Mouse (Mus musculus) limb, embryonic 11.5 days (tissue): ENCODE measurements at regions not wholly inside any gene's neighbourhood (a gene's known extent, or its start where the extent isn't known, plus 50 kb on each side); places are given as distances from the start of the nearest gene placed in this dataset.

Experiments
- ATAC-seq: fragments of 200-750 bp; cut with Nextera tagmentation; 2 replicates; pipeline ENCODE4 v1.8.0; 2017; ENCODE audit warnings: low read depth; ENCODE audit not compliant: insufficient number of reproducible peaks, low FRiP score, low TSS enrichment
- DNase-seq: peaks from one replicate; pipeline ENCODE4 v3.0.0-alpha.2; 2015; ENCODE audit warnings: low spot score
- H3K27ac ChIP-seq: fragments of 300-500 bp; sonication (generic); replicated peaks from 2 replicates; pipeline ENCODE4 v1.5.1; 2014; ENCODE audit warnings: low read depth, mild to moderate bottlenecking, low read length
- H3K27me3 ChIP-seq: fragments of 300-500 bp; sonication (generic); 2 replicates; pipeline ENCODE4 v1.6.1; 2014; ENCODE audit warnings: mild to moderate bottlenecking, low read length, mixed read lengths; ENCODE audit not compliant: control insufficient read depth, insufficient read depth
- H3K36me3 ChIP-seq: fragments of 300-500 bp; sonication (generic); 2 replicates; pipeline ENCODE4 v1.6.1; 2014; ENCODE audit warnings: mild to moderate bottlenecking, low read length, moderate library complexity, mixed read lengths; ENCODE audit not compliant: control insufficient read depth, insufficient read depth
- H3K4me1 ChIP-seq: fragments of 300-500 bp; sonication (generic); 2 replicates; pipeline ENCODE4 v1.6.1; 2014; ENCODE audit warnings: low read length, mixed read lengths; ENCODE audit not compliant: control insufficient read depth, insufficient read depth
- H3K4me2 ChIP-seq: fragments of 300-500 bp; sonication (generic); 2 replicates; pipeline ENCODE4 v1.6.1; 2014; ENCODE audit warnings: low read depth, mild to moderate bottlenecking, moderate library complexity; ENCODE audit not compliant: severe bottlenecking
- H3K4me3 ChIP-seq: fragments of 300-500 bp; sonication (generic); 2 replicates; pipeline ENCODE4 v1.5.1; 2014; ENCODE audit warnings: low read depth, low read length
- H3K9ac ChIP-seq: fragments of 300-500 bp; sonication (generic); 2 replicates; pipeline ENCODE4 v1.6.1; 2014; ENCODE audit warnings: mild to moderate bottlenecking, low read length
- H3K9me3 ChIP-seq: fragments of 300-500 bp; sonication (generic); 2 replicates; pipeline ENCODE4 v1.6.1; 2016; ENCODE audit warnings: low read length; ENCODE audit not compliant: control insufficient read depth
- WGBS: fragments of 180-500 bp; shearing (Covaris S2); extraction: QIAGEN DNeasy Blood & Tissue Kit; methylation state at CpG from one replicate; pipeline ENCODE4 v1.1.7; 2014; 5-methylcytosine and 5-hydroxymethylcytosine counted together

DNA sequence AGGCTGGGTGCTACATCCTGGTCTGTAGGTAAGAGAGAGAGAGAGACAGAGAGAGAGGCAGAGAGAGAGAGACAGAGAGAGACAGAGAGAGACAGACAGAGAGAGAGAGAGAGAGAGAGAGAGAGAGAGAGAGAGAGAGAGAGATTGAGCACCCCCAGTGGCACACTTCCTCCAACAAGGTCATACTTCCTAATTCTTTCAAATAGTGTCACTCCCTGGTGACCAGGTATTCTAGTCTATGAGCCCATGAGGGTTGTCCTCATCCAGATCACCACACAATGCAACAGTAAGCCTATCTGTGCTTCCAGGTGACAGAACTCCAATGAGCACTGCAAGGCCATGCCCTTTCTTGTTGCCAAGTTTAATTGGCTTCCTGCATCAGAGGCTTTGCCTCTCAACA is 129.0 kb upstream of the Jun start:
- peaks cover 3% of the 10 kb centered on the region; the same call in 1 of the 2 replicates for H3K4me1 ChIP-seq
- no peak overlapping the region for H3K27ac ChIP-seq
- no peak for ATAC-seq
- no peaks in the 10 kb centered on the region for H3K36me3 ChIP-seq
- H3K4me2 ChIP-seq, result no peak overlapping the region
- DNase-seq, result no peak
- H3K9ac ChIP-seq, result no peak overlapping the region
- H3K4me3 ChIP-seq, result no peak overlapping the region
- H3K9me3 ChIP-seq, result no peaks in the 10 kb centered on the region
- no peaks in the 10 kb centered on the region for H3K27me3 ChIP-seq

DNA sequence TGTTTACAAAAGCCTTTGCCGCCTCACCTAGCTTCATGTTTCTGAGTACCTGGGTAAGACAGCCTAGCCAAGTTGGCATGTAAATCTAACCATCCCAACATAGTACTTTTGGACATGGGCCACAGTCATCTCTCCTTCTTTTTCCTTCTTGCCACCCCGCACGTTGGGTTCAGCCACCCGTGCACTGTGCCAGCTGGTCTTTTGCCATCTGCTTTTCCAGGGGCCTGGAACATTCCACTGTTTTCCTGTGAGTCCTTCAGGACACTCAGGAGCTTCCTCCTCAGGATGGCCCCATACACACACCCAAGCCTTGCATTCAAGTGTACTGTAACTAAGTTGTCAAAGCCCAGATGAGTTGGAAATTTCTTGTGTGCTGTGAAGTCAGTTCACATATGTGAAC is 132.2 kb upstream of the Jun start:
- H3K9ac ChIP-seq, result no peak overlapping the region
- H3K27ac ChIP-seq, result no peak overlapping the region
- no peak overlapping the region for H3K4me2 ChIP-seq
- H3K36me3 ChIP-seq, result no peaks in the 10 kb centered on the region
- no peak for DNase-seq
- WGBS, result 91% methylated on average over 4 of the region's 4 CpGs
- H3K9me3 ChIP-seq, result no peaks in the 10 kb centered on the region
- H3K27me3 ChIP-seq, result no peaks in the 10 kb centered on the region
- ATAC-seq, result no peak
- H3K4me1 ChIP-seq, result peaks cover 4% of the 10 kb centered on the region; the same call in 1 of the 2 replicates
- no peak overlapping the region for H3K4me3 ChIP-seq

DNA sequence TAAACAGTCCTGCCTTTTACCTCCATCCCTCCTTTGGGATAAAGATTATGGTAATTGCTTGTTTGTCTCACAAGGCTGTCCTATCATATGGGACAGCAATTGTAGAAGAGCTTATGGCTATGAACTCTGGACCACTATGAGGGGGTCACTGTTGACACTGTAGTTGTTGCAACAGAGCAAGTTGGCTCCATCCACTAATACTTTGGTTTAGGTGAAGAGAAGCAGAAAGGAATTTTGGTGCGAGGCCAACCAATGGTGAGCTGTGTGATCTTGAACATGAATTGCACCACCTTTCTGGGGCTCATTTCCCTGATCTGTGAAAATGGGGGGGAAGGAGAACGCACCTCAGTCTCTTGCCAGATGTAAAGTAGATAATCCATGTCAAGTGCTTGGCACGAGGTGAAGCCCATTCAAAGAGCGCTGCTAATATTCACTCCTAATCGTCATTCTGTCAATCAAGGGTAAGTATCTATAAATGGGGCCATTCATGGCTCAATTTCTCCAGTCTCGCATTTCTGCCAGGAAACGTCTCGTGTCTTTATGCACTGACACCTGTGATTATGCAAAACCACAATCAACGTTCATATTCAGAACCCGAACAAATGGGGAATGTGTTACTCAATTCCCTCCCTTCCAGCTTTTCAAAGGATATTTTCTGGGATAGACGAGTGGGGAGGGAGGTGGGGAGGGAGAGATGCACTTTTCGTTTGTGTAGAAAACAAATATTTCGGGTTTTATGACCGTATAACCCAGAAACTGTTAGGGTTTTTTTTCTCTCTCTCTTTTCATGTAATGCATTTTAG is 133.3 kb upstream of the Jun start:
- DNase-seq, result no peak
- Histone ChIP-seq H3K27me3 (no peaks in the 10 kb centered on the region), H3K9me3 (no peaks in the 10 kb centered on the region), H3K27ac (no peak overlapping the region), H3K36me3 (no peaks in the 10 kb centered on the region), H3K4me1 (peaks cover 4% of the 10 kb centered on the region; the same call in 1 of the 2 replicates), H3K4me2 (no peak overlapping the region), H3K9ac (no peak overlapping the region), H3K4me3 (no peak overlapping the region)
- no peak for ATAC-seq
- 59% methylated on average over 14 of the region's 14 CpGs for WGBS

DNA sequence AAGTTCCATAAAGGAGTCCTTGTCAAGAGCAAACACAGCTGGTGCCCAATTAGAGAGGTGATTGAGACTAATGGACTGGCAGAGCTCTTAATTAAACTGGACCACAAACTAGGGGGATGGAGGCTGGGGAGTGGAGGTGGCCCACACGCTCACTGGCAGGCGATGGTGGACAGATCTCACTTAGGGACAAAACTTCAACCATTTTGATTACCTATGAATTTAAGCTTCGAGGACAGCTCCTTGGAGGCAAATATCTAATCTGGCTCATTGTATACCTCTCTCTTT is 133.8 kb upstream of the Jun start:
- ATAC-seq (no peak), DNase-seq (no peak)
- Histone ChIP-seq H3K27me3 (no peaks in the 10 kb centered on the region), H3K4me1 (peaks cover 4% of the 10 kb centered on the region; the same call in 1 of the 2 replicates), H3K27ac (0 out of 2 replicates have a peak overlapping the region, but pooled peaks have one; percentile 30), H3K36me3 (no peaks in the 10 kb centered on the region), H3K9me3 (no peaks in the 10 kb centered on the region), H3K9ac (no peak overlapping the region), H3K4me3 (no peak overlapping the region), H3K4me2 (no peak overlapping the region)
- WGBS, result 62% methylated on average over 3 of the region's 3 CpGs

DNA sequence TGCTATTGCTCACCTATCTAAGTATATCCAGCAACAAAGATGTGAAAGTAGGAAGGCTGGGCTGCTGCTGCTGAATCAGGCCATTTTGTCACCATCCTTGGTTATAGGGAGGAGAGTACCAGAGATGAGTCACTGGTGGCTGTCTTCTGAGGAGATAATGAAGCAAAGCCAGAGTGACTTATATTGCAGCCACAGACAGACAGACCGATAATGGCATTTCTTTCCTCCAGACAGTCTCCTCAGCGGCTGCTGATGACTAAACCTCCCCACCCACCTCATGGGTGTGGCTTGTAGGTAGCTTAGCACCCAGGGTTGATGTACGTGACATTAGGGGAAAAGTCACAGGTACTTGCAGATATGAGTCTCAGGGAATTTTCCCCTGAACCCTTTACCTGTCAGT is 136.1 kb upstream of the Jun start:
- Histone ChIP-seq H3K9ac (no peak overlapping the region), H3K27ac (no peak overlapping the region), H3K36me3 (no peaks in the 10 kb centered on the region), H3K4me1 (peaks cover 4% of the 10 kb centered on the region; the same call in 1 of the 2 replicates), H3K4me2 (no peak overlapping the region), H3K4me3 (no peak overlapping the region), H3K9me3 (no peaks in the 10 kb centered on the region), H3K27me3 (no peaks in the 10 kb centered on the region)
- ATAC-seq (no peak), DNase-seq (no peak)
- WGBS, result 80% methylated on average over 3 of the region's 3 CpGs

DNA sequence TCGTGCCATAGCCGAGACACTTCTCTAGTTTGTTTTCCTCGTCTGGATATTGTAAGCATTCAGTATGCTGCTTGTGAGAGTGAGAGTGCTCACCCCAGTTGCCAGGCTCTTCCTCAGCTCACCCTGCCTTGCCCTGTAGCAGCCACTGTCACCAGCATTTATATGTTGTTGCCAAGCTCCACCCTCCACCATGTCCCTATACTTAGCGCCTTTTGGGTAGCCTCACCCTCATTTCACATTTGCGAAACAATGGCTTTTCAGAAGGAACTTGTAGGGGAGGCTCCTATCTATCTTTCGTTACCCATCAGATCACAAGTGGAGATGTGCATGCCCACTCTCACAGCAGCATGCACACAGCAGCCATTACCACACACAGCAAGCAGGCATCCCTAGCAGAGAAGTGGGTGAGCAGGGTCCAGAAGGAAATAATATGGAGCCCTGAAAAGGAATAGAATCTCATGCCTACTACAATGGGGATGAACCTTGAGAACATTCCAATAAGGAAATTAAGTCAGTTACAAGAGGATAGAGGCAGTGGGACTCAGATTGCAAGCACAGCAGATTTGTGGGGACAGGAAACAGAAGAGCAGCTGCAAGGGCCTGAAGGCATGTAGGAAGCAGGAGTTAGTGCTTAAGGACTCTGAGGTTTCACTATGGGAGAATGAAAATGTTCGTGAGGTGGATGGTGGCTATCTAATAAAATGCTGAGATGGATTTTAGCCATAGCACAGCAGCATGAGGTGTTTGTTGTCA is 139.8 kb upstream of the Jun start:
- Histone ChIP-seq H3K4me2 (no peak overlapping the region), H3K4me1 (no peaks in the 10 kb centered on the region), H3K36me3 (no peaks in the 10 kb centered on the region), H3K9me3 (no peaks in the 10 kb centered on the region), H3K9ac (no peak overlapping the region), H3K27ac (no peak overlapping the region), H3K27me3 (no peaks in the 10 kb centered on the region), H3K4me3 (no peak overlapping the region)
- no peak for ATAC-seq
- WGBS, result 86% methylated on average over 7 of the region's 7 CpGs
- no peak for DNase-seq

GRCm38 (mm10) chr4:95192562-95192961 is 140.5 kb upstream of the Jun start:
- Histone ChIP-seq H3K27ac (no peak overlapping the region), H3K4me1 (peaks cover 5% of the 10 kb centered on the region; the same call in 1 of the 2 replicates), H3K9ac (no peak overlapping the region), H3K9me3 (no peaks in the 10 kb centered on the region), H3K4me3 (no peak overlapping the region), H3K4me2 (no peak overlapping the region), H3K36me3 (no peaks in the 10 kb centered on the region), H3K27me3 (no peaks in the 10 kb centered on the region)
- DNase-seq (no peak), ATAC-seq (no peak)

- H3K9ac ChIP-seq, result no peak overlapping the region
- H3K27ac ChIP-seq, result no peak overlapping the region
- no peak overlapping the region for H3K4me2 ChIP-seq
- peaks cover 5% of the 10 kb centered on the region; the same call in 1 of the 2 replicates for H3K4me1 ChIP-seq
- no peaks in the 10 kb centered on the region for H3K27me3 ChIP-seq
- DNase-seq (no peak), ATAC-seq (no peak)
- no peak overlapping the region for H3K4me3 ChIP-seq
- H3K36me3 ChIP-seq, result no peaks in the 10 kb centered on the region
- no peaks in the 10 kb centered on the region for H3K9me3 ChIP-seq
- 71% methylated on average over 4 of the region's 4 CpGs for WGBS
Observed at GRCm38 (mm10) chr4:95193028-95193427, 141.0 kb upstream of the Jun start.
